Mouse (Mus musculus) monocyte, adult 5-6 weeks (primary cell): ENCODE measurements around the gene Cep290. TPM values are rescaled to one million over a fixed set of nuclear protein-coding genes. Genes with fewer than 3 reads are reported as not detected.
A peak's percentile ranks its signal among the peaks of the same experiment; 100 is the strongest.

Experiments
- ATAC-seq: fragments of 153-309, 156-312 bp; replicated peaks from 2 replicates; pipeline ENCODE4 v1.8.0; 2017; ENCODE audit warnings: mild to moderate bottlenecking; ENCODE audit not compliant: low TSS enrichment, insufficient number of reproducible peaks, severe bottlenecking, poor library complexity, low FRiP score
- total RNA-seq: library from RNA; stranded (forward); fragments of 200-1000, 200-491, 200-594 nt; gene quantifications from 3 replicates; pipeline ENCODE4 v1.2.3, GENCODE M21; 2017

Cep290 gene
- total RNA-seq, 1 experiment from 2014 or later: 5.4 TPM

DNA sequence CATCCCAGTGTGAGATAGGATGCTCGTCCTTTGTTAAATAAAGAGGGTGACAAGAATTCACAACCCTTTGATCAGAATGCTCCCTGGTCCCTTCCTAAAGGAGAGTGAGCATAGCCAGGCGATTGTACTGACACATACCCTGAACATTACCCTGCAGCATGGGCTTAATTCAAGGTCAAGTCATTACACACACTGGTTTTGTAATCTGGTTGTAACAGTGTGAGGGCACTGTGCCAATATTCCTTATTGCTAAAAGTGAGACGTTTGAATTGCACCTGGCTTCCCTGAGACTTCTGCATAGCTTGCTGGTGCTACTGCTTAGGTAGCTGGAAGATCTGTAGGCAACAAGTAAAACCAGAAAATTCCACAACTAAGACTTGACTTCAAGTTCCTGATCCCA is 96.8 kb downstream of the Cep290 start:
- ATAC-seq: no peak

DNA sequence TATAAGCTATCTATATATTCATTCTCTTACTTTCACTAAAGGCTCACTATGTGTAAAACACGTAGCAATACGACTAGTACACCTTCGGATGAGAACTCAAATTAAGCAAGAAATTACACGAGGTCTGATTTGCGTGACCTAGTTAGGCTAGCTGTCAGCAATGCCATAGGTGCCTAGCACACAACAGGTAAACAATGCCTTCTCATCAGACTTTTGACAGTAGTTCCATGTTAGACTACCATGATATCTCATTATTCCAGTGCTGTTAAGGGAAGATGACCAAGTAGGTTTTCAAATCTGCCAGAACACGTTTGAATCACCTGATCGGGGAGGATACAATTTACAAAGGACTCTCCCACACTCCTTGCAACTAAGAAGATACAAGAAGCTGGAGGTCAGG is 101.2 kb downstream of the Cep290 start:
- 0 out of 2 replicates have a peak, but pooled peaks have one; percentile 3 for ATAC-seq

DNA sequence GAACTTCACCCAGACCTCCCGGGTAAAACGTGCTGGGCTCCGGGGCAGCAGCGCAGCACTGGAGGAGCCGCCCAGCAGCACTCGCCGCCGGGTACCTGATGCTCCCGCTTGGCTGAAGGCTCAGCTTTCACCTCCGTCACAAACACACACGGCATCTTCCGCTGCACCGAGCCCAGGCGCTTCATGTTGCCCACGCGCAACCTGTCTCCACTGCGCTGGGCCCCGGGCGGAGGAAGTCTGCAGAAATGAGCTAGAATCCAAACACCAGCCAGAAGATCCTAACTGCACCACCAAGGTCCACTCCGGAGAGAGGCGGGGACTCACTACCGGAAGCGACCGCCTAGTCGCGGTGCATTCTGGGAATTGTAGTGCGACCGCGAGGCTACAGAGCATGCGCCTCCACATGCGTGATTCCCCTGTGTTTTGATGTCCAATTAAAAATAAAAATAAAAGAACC is 101.6 kb downstream of the Cep290 start:
- peak; percentile 96 for ATAC-seq

DNA sequence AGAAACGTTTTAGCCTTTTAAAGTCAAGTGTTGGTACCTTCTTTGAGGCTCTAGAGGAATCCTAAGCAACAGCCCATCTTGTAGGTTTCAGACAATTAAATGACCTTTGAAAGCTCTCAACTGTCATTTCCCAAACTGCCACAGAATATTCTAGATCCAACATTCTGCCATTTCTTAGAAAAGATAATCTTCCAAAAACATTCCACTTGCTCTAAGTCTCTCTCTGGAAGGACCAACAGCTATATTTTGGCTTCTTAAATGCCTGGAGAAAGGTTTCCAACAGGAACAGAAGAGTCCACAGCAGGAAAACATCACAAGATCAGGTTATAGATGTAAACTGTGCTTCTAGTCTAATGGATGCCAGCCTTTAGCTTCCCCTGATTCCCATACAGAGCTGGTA is 103.0 kb downstream of the Cep290 start, which contains the start of the genes 4930430F08Rik and 1700017N19Rik:
TSS of gene 4930430F08Rik (minus strand) at position 101 of the 400 bp plus-strand sequence.
TSS of gene 1700017N19Rik (plus strand) at position 162 of the 400 bp plus-strand sequence.
- no peak for ATAC-seq

DNA sequence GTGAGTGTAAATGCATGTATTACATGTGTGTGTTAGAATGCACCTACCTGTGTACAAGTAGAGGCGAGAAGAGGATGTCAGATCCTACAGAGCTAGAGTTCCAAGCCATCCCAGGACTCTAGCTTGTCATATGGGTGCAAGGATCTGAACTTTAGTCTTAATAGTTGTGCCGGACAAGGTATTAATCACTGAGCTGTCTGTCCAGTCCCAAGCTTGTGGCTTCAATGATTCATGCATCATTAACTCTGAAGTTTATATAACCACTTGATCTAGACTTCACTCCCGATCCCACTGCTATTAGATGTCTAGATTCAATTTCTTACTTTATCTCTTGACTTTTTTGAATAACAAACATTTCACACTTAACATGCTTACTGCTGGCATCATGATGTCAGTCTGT is 111.0 kb downstream of the Cep290 start:
- no peak for ATAC-seq

DNA sequence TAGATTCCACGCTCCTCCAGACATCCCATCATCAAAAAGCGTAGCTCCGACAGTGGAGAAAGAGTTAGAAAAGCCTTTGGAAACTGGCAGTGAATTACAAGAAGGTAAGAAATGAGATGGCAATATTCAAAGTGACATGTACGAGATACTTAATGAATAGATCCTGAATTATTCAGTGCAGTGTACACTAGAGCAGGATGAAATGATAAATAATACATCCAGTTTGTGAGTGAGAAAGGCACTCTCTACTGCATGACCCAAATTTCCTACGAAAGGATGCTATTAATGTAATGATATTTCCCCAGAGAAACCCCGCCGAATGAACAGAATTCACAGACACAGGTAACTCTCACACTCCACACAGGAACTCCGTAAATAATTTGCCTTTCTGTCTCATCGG is 116.2 kb downstream of the Cep290 start:
- no peak for ATAC-seq

DNA sequence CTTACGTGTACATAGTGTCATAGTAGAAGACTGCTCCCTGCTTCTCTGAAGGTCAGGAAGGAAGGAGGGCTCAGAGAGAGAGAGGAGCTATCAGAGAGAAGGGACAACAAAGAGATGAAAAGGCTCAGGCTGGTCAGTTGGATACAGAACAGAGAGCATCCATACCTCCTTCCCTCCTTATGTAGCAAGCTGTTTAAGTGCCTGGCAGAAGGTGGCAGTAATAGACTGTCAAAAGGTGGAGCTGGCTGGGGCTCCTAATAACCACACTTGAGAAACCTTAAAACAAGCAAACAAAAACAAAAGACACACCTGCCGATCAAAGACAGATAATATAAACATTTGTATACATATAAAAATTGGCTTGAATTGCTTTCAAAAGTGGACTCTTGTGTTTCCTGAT is 116.9 kb downstream of the Cep290 start:
- no peak for ATAC-seq

DNA sequence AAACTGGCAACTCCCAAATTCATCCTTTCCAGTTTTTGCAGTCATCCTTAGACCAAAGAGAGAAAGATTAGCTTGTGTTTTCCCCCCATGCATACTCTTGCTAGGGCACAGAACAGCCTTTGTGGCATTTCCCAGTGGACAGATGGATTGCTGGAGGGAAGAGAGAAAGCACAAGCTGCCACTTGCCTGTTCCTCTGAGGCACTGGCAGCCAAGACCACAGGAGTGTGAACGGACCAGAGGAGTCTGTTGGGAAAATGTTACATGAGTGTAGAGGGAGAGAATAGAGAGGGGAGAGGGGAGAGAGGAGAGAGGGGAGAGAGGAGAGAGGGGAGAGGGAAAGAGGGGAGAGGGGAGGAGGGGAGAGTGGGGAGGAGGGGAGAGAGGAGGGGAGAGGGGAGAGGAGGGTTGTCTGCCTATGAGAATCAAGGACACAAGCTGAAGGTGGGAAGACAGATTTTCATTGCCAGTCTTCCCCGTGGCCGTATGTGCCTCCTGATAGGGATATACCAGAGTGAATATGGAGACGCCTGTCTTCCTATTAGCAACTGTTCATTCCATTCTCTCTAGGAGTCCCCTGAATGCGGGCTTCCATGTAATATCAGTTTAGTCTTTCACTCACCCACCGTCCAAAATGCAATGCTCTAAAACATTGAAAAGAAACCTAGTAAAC is 130.0 kb downstream of the Cep290 start:
- no peak for ATAC-seq

DNA sequence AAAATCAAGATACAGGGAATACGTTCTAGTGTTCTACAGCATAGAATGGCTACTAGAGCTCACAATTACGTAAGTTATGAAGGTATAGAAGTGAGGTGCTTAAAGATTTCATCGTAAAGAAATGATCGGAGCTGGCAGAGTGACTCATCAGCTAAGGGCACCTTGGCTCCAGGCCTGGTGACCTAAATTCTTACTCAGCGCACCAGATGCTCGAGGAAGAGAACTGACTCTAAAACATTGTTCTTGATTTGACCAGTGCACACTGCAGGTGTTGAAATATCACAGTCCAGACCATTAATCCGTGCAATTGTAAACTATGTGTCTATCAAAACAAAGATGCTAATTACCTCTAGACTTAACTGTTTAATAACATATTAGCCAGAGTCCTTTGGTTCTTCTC is 132.1 kb downstream of the Cep290 start:
- ATAC-seq: no peak

DNA sequence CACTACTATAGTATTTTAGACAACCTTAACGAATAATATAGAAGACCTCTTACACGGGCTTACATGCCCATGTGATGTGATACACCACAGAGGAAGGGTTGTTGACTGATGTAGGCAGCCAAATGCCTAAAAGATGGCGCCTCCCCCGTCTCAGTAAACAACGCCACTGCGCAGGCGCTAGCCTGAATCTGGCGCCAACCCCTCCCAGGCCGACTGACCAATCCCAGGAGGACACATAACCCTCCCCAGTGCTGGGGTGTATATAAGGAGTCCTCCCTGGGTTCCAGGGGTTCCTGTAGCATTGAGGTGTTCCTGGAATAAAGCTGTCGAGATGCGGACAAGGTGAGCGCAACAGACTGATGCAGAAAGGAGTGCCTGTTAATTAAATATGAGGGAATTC is 132.7 kb downstream of the Cep290 start:
- ATAC-seq: no peak

DNA sequence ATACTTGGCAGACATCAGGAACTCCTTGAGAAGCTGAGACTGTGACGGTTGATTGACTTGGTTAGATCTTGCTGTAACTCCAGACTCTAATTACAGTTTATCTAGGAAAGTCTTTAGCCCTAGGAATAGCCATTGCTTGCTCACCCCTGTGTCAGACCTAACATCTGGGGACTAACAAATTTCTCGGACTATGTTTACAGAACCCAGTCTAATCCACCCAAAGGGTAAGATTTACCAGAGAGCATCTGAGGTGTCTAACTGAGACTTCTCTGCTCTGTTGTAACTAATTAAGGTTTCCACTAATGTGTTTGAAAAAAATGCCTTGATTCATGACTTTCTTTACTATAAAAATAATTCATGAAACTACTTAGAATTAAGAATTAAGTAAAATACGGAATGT is 135.1 kb downstream of the Cep290 start:
- no peak for ATAC-seq

Other genes starting within 250 kb of the Cep290 start
- not detected in 3 replicates for gene Gm4301, start 151.9 kb upstream of the Cep290 start, total RNA-seq
- gene Gm4302, start 146.7 kb upstream of the Cep290 start, total RNA-seq: not detected in 3 replicates
- not detected in 3 replicates for gene Gm4303, start 141.6 kb upstream of the Cep290 start, total RNA-seq
- not detected in 3 replicates for gene Gm4305, start 136.5 kb upstream of the Cep290 start, total RNA-seq
- not detected in 3 replicates for gene Gm4307, start 126.2 kb upstream of the Cep290 start, total RNA-seq
- gene Gm4312, start 105.0 kb upstream of the Cep290 start, total RNA-seq: not detected in 3 replicates
- 1.8 to 3.1 TPM (median 2.9 TPM) in 3 replicates for gene Tmtc3, start 208 bp upstream of the Cep290 start, total RNA-seq
- gene 4930430F08Rik, start 102.9 kb downstream of the Cep290 start, total RNA-seq: 2.5 to 6.2 TPM (median 5.2 TPM) in 3 replicates
- not detected in 3 replicates for gene 1700017N19Rik, start 102.9 kb downstream of the Cep290 start, total RNA-seq